Mouse (Mus musculus): Measurements from ENCODE around the gene G430095P16Rik. TPM values are rescaled to one million over a fixed set of nuclear protein-coding genes. Genes with fewer than 3 reads are reported as not detected.

The G430095P16Rik gene
- total RNA-seq, 2 experiments from 2014 or later: 0.71 TPM; not detected in 1

DNA sequence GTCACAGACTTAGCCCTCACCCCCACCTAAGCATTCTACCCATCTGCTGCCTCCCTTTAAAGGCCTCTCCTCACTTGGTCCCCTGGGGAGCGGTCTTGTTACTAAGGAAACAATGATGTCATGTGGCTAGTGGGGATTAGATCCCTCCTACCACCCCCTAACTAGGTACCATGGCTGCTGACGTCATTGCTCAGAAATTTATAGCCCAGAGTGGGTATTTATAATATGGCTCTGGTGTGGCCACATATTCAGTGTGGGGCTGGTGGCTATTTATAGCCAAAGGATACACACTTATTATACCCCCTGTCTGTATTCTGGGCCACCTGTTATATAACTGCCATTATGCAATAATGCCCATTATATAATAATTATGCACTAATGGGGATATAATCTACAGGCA is 38.1 kb downstream of the G430095P16Rik start:
- intact Hi-C loops (cut with DNase I): no loop called here
- DNase-seq (ENCODE audit: low spot score in 2 of 2): peak in 1 of 2 experiments; percentile 89

DNA sequence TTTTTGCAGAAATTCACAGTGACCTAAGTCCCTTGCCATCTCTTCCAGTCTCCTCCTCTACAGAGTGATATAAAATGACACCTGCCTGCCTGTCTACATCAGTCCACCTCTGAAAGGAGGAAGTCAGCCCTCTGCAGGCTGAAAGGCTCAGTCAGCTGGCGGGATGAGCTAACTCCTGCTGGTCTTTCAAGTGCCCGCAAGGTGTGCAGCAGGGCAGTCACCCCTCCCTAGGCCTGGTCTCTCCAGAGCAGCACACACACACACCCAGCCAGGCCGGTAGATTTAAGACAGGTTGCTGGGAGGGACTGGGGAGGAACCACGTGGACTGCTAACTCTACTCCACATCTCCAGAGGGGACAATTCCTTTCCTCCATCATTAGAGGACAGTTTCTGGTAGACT is 41.3 kb downstream of the G430095P16Rik start:
- intact Hi-C loops (cut with DNase I): no loop called here
- no peak for DNase-seq (ENCODE audit: low spot score in 2 of 2)

DNA sequence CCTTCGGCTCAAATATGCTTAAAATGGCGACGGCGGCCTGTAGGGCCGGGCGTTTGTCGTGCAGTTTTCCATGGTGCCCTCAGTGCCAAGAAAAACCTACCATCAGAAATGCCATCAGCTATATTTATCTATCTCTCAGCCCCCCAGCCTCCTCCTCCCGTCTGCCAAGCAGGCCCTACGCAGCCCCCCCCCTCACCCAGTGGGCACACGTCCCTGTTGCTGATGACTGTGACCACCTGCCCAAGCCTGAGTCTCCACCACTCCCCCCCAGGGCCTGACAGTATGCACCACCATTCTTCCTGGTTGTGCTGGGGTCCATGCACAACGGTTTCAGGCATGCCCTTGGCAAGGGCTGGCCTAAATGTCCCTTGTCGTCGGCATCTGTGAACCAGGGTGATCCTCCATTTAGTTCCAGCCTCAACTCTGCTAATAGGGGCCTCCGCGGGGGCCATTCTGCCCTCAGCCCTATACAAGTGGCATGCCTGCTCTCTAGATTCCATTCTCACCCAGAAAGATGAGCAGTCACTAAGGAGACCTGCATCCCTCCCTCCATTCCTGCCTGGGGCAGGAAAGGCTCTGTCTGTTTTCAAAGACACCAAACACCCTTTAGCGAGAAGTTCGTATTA is 42.2 kb downstream of the G430095P16Rik start:
- intact Hi-C loops (cut with DNase I): loop anchor here (5.0 kb wide), 1 partner anchor 37 kb away; the partner anchor contains the start of gene Nfix
- peak in 1 of 2 experiments; percentile 67 for DNase-seq (ENCODE audit: low spot score in 2 of 2)

DNA sequence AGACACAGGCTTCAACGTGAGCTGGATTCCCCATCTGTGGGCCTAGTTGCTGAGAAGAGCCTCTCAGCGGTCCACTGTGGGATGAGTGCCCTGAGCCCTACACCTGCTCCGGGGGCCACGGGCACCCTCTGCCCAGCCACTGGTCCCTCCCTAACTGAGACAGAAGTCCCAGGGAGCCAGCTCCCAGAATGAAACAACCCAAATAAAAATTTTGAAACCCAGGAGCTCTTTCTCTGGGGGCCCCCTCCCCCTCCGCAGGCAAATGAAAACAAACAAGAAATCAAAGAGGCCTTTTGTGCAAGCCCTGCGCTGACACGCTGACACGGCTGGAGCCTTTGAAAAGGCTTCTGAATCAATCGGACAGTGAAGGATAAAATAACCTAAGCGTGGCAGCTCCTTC is 42.8 kb downstream of the G430095P16Rik start:
- intact Hi-C loops (cut with DNase I): loop anchor here (5.0 kb wide), 1 partner anchor 37 kb away; the partner anchor contains the start of gene Nfix

DNA sequence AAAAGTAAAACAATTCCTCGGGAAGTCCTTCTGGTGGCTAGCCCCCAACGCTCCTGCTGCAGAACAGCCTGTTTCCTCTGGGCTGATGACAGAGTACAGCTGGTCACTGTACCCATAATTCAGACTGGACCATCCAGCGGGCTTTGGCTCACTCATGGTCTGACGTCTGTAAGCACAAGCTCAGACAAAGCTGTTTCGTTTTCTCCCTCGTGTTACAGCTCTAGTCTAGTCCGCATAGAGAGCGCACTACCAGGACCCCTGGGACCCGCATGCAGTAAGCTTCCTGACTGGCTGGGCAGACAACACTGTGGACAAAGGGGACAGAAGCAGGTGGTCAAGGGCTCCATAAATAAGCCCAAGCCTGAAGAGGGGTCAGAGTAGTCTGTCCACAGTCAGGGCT is 43.6 kb downstream of the G430095P16Rik start:
- DNase-seq (ENCODE audit: low spot score in 2 of 2): no peak
- intact Hi-C loops (cut with DNase I): loop anchor here (5.0 kb wide), 1 partner anchor 36 kb away; the partner anchor contains the start of gene Nfix

More for the DNA sequence above, 42.8 kb downstream of the G430095P16Rik start:
- peak in 1 of 2 experiments; percentile 56 for DNase-seq (ENCODE audit: low spot score in 2 of 2)

DNA sequence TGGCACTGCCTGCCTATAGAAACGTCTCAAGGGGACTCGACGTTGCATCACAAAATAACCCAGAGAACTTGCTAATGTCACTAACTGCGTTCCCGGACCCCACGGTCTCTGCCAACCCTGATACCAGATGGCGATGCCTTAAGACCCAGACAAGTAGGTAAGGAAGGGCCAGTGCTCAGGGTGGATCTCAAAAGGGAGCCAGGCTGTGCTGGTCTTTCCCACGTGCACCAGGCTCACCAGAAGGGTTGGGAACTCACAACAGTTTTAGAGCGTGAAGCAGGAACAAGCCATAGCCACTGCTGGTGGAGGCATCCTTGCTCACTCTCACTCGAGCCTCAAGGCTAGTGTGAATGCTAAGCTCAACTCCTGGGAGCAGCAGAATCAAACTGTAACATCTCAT is 44.4 kb downstream of the G430095P16Rik start:
- intact Hi-C loops (cut with DNase I): loop anchor here (5.0 kb wide), 1 partner anchor 35 kb away; the partner anchor contains the start of gene Nfix
- DNase-seq (ENCODE audit: low spot score in 2 of 2): no peak

DNA sequence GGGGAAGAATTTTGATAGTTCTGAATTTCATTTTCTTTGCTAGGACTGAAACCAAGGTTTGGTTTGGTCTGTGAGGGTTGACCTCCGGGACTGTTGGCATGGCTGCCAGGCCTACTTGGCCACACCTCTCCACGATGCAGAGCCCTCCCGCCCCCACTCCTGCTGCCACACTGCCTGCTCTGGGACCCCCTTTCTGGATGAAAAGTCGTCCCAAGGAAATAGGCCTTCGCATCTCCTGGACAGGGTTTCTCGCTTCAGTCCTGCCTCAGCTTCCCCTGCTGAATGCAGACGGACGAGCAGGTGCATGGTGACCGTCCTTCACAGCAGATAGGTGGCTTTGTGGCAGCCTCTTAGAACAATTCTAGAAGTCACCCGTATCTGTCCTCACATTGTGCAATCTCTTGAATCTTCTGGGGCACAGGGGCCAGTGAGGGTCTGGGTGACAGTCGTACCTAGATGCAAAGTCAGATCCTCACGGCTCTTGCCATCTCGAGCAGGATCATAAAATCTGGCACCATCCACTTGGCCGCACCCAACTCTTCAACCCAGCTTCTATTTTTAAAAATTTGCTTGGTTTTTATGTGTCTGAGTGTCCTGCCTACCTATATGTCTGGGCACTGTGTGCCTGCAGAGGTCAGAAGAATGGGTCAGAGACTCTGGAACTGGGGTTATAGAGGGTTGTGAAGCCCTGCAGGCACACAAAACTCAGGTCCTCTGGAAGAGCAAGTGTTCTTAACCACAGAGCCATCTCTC is 45.7 kb downstream of the G430095P16Rik start:
- DNase-seq (ENCODE audit: low spot score in 2 of 2): no peak
- intact Hi-C loops (cut with DNase I): loop anchor here (5.0 kb wide), 1 partner anchor 34 kb away; the partner anchor contains the start of gene Nfix

DNA sequence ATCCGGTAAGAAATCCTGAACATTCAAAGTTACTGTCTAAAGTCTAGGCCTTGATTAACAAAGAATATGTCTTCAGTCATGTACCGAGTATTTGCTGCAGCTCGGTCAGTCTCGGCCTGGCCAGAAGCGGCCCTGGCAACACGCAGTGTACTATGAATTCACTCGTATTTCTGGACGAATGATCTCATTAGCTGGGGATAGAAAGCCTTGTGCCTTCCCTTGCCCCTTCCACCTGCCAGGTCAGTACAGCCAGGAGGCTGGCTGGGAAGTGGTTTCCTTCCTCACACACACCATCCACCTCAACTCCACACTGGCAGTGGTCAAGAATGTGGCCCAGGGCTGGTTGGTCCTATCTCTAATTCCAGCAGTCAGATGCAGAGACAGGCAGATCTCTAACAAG is 46.5 kb downstream of the G430095P16Rik start:
- intact Hi-C loops (cut with DNase I): loop anchor here (5.0 kb wide), 1 partner anchor 33 kb away; the partner anchor contains the start of gene Nfix
- DNase-seq (ENCODE audit: low spot score in 2 of 2): no peak

DNA sequence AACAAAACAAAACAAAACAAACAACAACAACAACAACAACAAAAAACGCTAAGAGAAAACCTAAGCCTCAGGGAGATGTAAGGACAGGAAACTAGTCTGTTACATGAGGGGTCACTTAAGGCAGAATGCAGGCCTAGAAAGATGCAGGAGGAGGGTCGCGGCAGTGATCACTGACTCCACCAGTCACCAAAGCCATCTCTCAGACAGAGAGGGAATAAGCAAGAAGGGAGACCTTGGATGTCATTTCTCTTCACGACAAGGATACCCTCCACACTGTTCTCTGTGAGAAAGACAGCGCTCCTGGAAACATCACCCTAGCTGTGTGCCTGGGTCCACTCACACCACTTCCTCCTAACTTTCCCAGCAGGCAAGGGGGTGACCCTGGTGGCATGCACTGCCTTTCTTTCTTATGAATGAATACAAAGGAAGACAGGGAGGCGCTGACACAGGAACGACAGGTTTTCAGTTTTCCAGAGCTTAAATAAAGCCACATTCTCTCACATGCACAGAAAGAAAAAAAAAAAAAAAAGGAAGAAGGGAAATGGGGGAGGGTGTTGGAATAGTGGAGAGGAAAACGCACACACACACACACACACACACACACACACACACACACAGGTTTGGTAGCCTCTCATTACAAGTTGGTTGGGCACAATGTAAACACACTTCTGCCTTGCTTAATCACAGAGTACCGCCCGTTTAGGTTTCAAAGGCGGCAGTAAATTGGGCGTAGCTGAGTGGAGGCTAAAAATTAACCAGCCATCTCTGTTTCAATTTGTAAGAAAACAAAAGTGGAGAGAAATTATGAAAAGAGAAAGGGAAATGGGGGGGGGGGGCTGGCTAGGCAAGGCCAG is 47.5 kb downstream of the G430095P16Rik start:
- intact Hi-C loops (cut with DNase I): no loop called here

DNA sequence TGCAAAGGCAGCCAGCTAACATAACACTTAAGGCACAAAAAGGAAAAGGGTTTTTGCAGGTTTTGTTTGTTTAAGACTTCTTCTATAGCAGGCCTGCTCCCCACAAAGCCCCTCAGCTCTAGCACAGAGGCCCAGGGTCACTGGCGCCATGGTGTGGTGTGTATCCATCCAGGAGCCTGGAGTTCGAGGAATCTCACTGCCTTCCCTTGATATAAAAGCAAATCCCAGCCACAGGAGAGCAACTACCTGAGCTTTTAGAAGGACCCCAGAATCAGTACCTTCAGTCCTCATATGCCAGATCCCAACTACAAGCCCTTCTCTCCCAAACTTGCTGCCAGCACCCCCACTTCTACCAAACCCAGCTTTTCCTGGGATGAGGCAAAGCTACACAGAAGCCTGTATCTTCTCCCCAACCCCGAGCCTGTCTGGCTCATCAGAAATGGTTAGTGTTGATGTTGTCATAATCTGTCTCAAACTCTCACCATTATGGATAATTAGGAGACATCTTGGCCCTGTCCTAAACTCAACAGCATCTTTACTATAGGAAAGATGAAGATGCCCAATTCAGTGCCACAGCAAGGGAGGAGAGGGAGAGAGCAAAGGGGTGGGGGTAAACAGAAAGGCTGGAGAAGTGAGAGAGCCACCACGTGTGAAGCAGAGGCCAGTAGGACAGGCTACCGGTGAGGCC is 48.3 kb downstream of the G430095P16Rik start:
- intact Hi-C loops (cut with DNase I): no loop called here
- DNase-seq (ENCODE audit: low spot score in 2 of 2): no peak

More for the DNA sequence above, 47.5 kb downstream of the G430095P16Rik start:
- no peak for DNase-seq (ENCODE audit: low spot score in 2 of 2)

DNA sequence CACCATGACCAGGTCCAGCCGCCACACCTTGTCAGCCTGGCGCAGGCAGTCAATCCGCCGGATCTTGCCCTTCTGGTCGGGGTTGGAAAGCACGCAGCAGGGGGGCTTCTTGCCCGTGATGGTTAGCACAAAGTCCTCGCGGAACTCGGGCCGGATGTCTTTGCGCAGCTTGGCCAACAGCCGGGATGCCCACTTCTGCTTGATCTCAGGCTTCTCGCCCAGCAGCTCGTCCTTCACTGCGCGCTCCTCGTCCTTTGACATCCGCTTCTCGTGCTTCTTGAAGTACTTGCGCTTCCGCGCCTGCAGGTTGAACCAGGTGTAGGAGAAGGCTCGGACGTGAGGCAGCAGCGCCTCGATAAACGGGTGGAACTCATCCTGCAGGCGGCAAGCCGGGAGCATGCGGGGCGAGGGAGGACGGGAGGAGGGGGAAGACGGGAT is 49.2 kb downstream of the G430095P16Rik start:
- peak; percentile 51 to 74 for DNase-seq (ENCODE audit: low spot score in 2 of 2)
- intact Hi-C loops (cut with DNase I): no loop called here

DNA sequence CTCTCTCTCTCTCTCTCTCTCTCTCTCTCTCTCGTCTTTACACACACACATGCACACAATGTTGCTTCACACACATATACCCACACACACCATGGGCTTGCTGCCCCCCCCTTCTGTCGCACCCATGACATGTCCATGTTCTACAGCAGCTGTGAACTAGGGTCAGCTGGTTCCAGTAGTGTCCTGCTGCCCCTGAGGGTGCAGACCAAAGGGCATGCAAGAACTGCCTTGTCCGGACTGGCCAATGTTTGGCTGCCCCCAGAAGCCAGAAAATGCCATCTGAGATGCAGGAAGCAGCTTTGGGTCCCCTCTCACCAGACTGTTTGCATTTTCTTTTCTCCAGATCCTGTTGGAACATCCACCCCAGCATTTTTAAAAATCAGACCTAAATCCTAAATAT is 49.8 kb downstream of the G430095P16Rik start:
- intact Hi-C loops (cut with DNase I): no loop called here
- DNase-seq (ENCODE audit: low spot score in 2 of 2): no peak

DNA sequence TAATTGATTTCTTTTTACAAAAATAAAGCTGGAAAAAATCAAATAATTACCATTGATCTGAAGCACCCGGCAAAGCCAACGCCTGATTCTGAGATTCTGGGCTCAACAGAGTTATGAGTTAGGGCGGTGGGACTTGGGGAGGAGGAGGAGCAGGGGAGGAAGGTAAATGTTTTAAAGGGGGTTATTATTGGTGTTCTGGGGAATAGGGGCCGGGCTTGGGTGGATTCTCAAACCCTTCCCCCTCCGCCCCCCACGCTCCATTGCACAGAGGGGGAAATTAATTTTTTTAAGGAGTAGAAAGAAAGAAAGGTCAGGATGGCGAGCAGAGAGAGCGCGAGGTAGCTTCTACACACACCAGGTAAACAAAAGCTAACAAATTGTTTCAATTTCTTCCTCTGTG is 50.5 kb downstream of the G430095P16Rik start:
- intact Hi-C loops (cut with DNase I): no loop called here
- DNase-seq (ENCODE audit: low spot score in 2 of 2): peak in 1 of 2 experiments; percentile 61

DNA sequence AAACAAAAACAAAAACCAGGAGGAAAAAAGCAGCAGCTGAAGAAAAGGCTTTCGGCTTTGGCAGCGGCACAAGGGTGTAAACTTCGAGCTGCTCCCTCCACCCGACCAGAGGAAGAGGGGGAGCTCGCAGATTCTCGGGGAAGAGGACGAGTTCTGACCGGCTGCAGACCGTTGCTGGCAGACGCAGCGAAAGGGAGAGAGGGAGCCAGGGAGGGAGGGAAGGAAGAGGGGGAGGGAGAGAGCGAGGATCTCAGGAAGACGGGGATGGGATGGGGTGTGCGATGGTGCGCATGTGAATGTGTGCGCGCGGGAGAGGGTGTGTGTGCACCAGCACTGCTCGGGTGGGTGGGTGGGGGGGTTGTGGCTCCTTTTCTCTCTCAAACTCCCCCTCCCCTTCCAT is 51.0 kb downstream of the G430095P16Rik start:
- peak; percentile 74 to 94 for DNase-seq (ENCODE audit: low spot score in 2 of 2)
- intact Hi-C loops (cut with DNase I): loop anchor here (2.0 kb wide), 1 partner anchor 21 kb away; no protein-coding TSS in a partner anchor

DNA sequence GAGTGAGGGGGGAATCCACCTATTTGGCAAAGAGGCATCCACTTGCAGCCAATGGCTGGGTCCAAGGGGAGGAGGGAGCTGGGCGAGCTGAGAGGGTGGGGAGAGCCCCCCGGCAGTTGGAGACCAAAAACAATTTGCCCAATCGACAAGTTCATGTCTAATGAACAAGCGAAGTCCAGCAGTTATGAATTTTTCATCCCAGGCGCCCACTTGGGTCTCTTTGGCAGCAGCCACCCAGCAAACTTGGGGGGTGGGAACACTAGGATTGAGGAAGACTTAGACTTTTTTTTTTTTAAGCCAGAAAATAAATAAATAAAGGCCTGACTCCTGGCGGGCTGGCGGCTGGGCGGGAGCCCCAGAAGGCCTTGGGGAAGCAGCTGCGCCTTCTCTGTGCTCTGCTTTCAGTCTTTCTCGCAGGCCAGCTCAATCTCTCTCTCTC is 51.7 kb downstream of the G430095P16Rik start:
- intact Hi-C loops (cut with DNase I): loop anchor here (2.0 kb wide), 1 partner anchor 20 kb away; no protein-coding TSS in a partner anchor
- DNase-seq (ENCODE audit: low spot score in 2 of 2): peak; percentile 53 to 77

DNA sequence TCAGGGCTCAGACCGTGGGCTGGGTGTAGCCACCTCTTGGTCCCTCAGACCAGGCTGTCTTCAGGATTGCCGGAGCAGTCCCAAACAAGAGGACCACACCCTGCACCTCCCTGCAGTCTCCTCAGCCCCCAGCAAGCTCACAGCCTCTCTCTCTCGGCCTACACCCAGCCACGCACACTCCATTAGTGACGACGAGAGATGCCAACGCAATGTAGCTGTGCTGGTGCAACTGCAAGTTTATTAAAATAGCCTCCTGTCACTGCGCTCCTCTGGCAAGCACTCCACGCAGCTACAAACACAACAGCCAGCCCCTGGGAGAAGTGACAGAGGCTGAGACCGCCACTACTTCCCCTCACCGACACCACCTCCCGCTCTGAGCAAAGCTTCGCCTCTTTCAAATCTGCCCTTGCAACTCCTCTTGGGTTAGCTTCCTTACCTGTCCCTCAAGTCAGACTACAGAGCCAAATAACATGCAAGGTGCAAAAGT is 52.3 kb downstream of the G430095P16Rik start:
- peak; percentile 72 to 90 for DNase-seq (ENCODE audit: low spot score in 2 of 2)
- intact Hi-C loops (cut with DNase I): loop anchor here (2.0 kb wide), 1 partner anchor 20 kb away; no protein-coding TSS in a partner anchor

DNA sequence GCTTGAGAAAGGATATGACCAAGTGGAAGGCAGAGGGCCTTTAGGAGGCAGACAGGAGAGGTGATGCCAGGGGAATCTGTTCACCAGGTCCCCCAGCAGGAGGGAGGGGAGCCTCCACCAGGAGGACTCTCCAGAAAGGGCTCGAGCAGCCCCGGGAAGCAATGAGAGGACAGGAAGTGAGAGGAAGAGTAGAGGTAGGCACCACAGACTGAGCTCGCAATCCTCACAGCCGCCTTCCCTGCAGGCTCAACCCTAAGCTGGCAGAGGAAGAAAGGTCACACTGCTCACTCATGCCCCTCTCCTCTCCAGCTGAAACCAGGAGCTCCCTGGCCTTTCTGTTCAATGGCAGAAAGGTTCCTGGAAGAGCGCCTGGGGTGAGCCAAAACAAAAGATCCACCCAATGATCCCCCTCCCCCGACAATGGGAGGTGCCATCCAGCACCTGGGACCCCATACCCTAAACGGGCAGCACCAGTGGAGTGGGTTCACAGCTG is 52.9 kb downstream of the G430095P16Rik start:
- DNase-seq (ENCODE audit: low spot score in 2 of 2): no peak
- intact Hi-C loops (cut with DNase I): loop anchor here (2.0 kb wide), 1 partner anchor 19 kb away; no protein-coding TSS in a partner anchor
